Mouse (Mus musculus) kidney, postnatal 36 days (tissue): Measurements from ENCODE around the gene Col4a2.

ENCODE experiments used
- DNase-seq, 2 experiments: peaks; one replicate each; pipeline ENCODE4 v3.0.0; 2021 to 2022; ENCODE audit warnings: mixed read lengths in 2 of 2

The Col4a2 gene

GRCm38 (mm10) chr8:11498281-11498680, 185.7 kb downstream of the Col4a2 start:
- DNase-seq = no peak
